Mouse (Mus musculus) liver, adult 2 months (tissue): ENCODE data around the gene Neurog2.

ENCODE experiments used
- CTCF ChIP-seq: fragments of 200-500 bp; IDR thresholded peaks from 2 replicates; pipeline ENCODE4 v1.5.1; 2011; ENCODE audit warnings: low read depth, low read length, control low read depth
- POLR2A ChIP-seq: fragments of 200-500 bp; IDR thresholded peaks from 2 replicates; pipeline ENCODE4 v1.6.1; 2011; ENCODE audit warnings: low read length, control low read depth; ENCODE audit not compliant: insufficient read depth; ENCODE audit errors: extremely low read depth

- peak; percentile 87 for TF ChIP-seq CTCF
- no peak for TF ChIP-seq POLR2A
Observed at GRCm38 (mm10) chr3:127625296-127625695, 7.6 kb upstream of the Neurog2 start.
